Mouse (Mus musculus) myocyte (in vitro differentiated cells): ENCODE data around the gene 2010003K11Rik.

Source experiments
- CEBPB ChIP-seq: IDR thresholded peaks from 2 replicates; pipeline ENCODE4 v1.6.1; 2011; ENCODE audit warnings: mild to moderate bottlenecking, moderate library complexity; ENCODE audit not compliant: poor library complexity, insufficient read depth, severe bottlenecking
- MAX ChIP-seq: IDR thresholded peaks from one replicate; pipeline ENCODE4 v1.6.1; 2011; ENCODE audit warnings: low read depth, mild to moderate bottlenecking, control low read depth
- USF1 ChIP-seq: IDR thresholded peaks from one replicate; pipeline ENCODE4 v1.6.1; 2011; ENCODE audit warnings: low read depth, mild to moderate bottlenecking, control low read depth, moderate library complexity

DNA sequence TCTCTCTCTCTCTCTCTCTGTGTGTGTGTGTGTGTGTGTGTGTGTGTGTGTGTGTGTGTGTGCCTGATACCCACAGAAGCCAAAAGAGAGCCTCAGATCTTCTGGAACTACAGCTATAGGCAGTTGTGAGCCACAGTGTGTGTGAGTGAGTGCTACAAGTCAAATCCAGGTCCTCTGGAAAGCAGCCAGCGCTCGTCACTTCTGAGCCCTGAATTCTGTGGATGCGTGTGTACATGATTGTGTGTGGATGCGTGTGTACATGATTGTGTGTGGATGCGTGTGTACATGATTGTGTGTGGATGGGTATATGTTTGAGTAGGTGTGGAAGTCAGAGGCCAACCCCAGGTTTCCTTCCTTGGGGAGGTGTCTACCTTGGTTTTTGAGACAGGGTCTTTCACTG is 24.8 kb downstream of the 2010003K11Rik start:
- no peak for TF ChIP-seq MAX
- TF ChIP-seq CEBPB = no peak
- TF ChIP-seq USF1 = no peak
